Mouse (Mus musculus) midbrain, postnatal 0 days (tissue): ENCODE results near the gene Hoxc8. TPM values are rescaled to one million over a fixed set of nuclear protein-coding genes. Genes with fewer than 3 reads are reported as not detected.

ENCODE experiments used
- ATAC-seq: fragments of 200-750 bp; cut with Nextera tagmentation; 2 replicates; pipeline ENCODE4 v1.8.0; 2017; ENCODE audit warnings: moderate number of reproducible peaks, mild to moderate bottlenecking, moderate TSS enrichment, moderate library complexity; ENCODE audit not compliant: low FRiP score
- DNase-seq: peaks from one replicate; pipeline ENCODE4 v3.0.0-alpha.2; 2015; ENCODE audit warnings: low spot score
- H3K27ac ChIP-seq: fragments of 300-500 bp; sonication (generic); 2 replicates; pipeline ENCODE4 v1.5.1; 2014; ENCODE audit warnings: low read depth, mild to moderate bottlenecking, low read length, mixed read lengths
- H3K27me3 ChIP-seq: fragments of 300-500 bp; sonication (generic); 2 replicates; pipeline ENCODE4 v1.6.1; 2014; ENCODE audit warnings: low read length, control low read depth, mixed read lengths; ENCODE audit not compliant: insufficient read depth
- H3K36me3 ChIP-seq: fragments of 300-500 bp; sonication (generic); 2 replicates; pipeline ENCODE4 v1.6.1; 2014; ENCODE audit warnings: low read length, control low read depth, mixed read lengths; ENCODE audit not compliant: insufficient read depth
- H3K4me1 ChIP-seq: fragments of 300-500 bp; sonication (generic); 2 replicates; pipeline ENCODE4 v1.6.1; 2014; ENCODE audit warnings: mild to moderate bottlenecking, control low read depth, antibody characterized with exemption, low read length, mixed read lengths; ENCODE audit not compliant: insufficient read depth
- H3K4me2 ChIP-seq: fragments of 300-500 bp; sonication (generic); 2 replicates; pipeline ENCODE4 v1.6.1; 2014; ENCODE audit warnings: low read depth, mild to moderate bottlenecking, low read length, mixed read lengths; ENCODE audit not compliant: poor library complexity, severe bottlenecking
- H3K4me3 ChIP-seq: fragments of 300-500 bp; sonication (generic); 2 replicates; pipeline ENCODE4 v1.5.1; 2014; ENCODE audit warnings: low read depth, mild to moderate bottlenecking, low read length, moderate library complexity
- H3K9ac ChIP-seq: fragments of 300-500 bp; sonication (generic); replicated peaks from 2 replicates; pipeline ENCODE4 v1.6.1; 2014; ENCODE audit warnings: mild to moderate bottlenecking, low read length, moderate library complexity, mixed read lengths; ENCODE audit not compliant: poor library complexity, severe bottlenecking
- H3K9me3 ChIP-seq: fragments of 300-500 bp; sonication (generic); 2 replicates; pipeline ENCODE4 v1.6.1; 2016; ENCODE audit warnings: low read length, control low read depth
- CTCF ChIP-seq: IDR thresholded peaks from 2 replicates; pipeline ENCODE4 v1.5.1; 2016; ENCODE audit warnings: antibody characterized with exemption, mild to moderate bottlenecking
- WGBS: fragments of 180-500 bp; shearing (Covaris S2); extraction: QIAGEN DNeasy Blood & Tissue Kit; methylation state at CpG from one replicate; pipeline ENCODE4 v1.1.7; 2014; 5-methylcytosine and 5-hydroxymethylcytosine counted together
- polyA plus RNA-seq: library from polyadenylated mRNA; unstranded; fragments of >200 nt; fragmentation: Nextera tagmentation; extraction: Ambion mirVana; gene quantifications from 2 replicates; pipeline ENCODE4 v1.2.1, GENCODE M21; 2015
- total RNA-seq: library from RNA; depleted of rRNA; stranded (reverse); fragments of >200 nt; gene quantifications from 2 replicates; pipeline ENCODE4 v1.2.3, GENCODE M21; 2014

Gene Hoxc8
- total and polyA plus RNA-seq, 2 experiments from 2014 or later: not detected

- DNase-seq: no peak
- Histone ChIP-seq H3K36me3 (no peaks in the 10 kb centered on the region), H3K27me3 (peaks cover 96% of the 10 kb centered on the region), H3K9ac (no peak overlapping the region), H3K27ac (no peak overlapping the region), H3K4me2 (peak overlapping the region; percentile 16; the same call in 1 of the 2 replicates), H3K9me3 (no peaks in the 10 kb centered on the region), H3K4me1 (no peaks in the 10 kb centered on the region), H3K4me3 (0 out of 2 replicates have a peak overlapping the region, but pooled peaks have one; percentile 1)
- no peak for TF ChIP-seq CTCF
- ATAC-seq: peak; percentile 23; the same call in 1 of the 2 replicates
- WGBS: under 1% methylated on average over 51 of the region's 57 CpGs
These were observed 24.0 kb downstream of the Hoxc8 start for GRCm38 (mm10) chr15:103014166-103015008.

- no peaks in the 10 kb centered on the region for H3K9me3 ChIP-seq
- under 1% methylated on average over 20 of the region's 28 CpGs for WGBS
- ATAC-seq (no peak), DNase-seq (no peak)
- H3K27me3 ChIP-seq: peaks cover 97% of the 10 kb centered on the region
- no peaks in the 10 kb centered on the region for H3K4me1 ChIP-seq
- no peaks in the 10 kb centered on the region for H3K36me3 ChIP-seq
- H3K9ac ChIP-seq: no peak overlapping the region
- H3K4me2 ChIP-seq: no peak overlapping the region
- no peak overlapping the region for H3K4me3 ChIP-seq
- H3K27ac ChIP-seq: no peak overlapping the region
- no peak for TF ChIP-seq CTCF
These were observed 24.6 kb downstream of the Hoxc8 start for GRCm38 (mm10) chr15:103015009-103015399.

- no peak overlapping the region for H3K4me3 ChIP-seq
- no peak overlapping the region for H3K27ac ChIP-seq
- DNase-seq (no peak), ATAC-seq (no peak)
- TF ChIP-seq CTCF: no peak
- no peak overlapping the region for H3K9ac ChIP-seq
- 3% methylated on average over 19 of the region's 19 CpGs for WGBS
- no peaks in the 10 kb centered on the region for H3K9me3 ChIP-seq
- no peak overlapping the region for H3K4me2 ChIP-seq
- H3K4me1 ChIP-seq: no peaks in the 10 kb centered on the region
- peaks cover 97% of the 10 kb centered on the region for H3K27me3 ChIP-seq
- H3K36me3 ChIP-seq: no peaks in the 10 kb centered on the region
These were observed 25.2 kb downstream of the Hoxc8 start for GRCm38 (mm10) chr15:103015406-103016166.

GRCm38 (mm10) chr15:103018636-103019035 lies 28.2 kb downstream of the Hoxc8 start, which contains the start of gene Hoxc4:
Gene Hoxc4, plus strand, starts transcription at chr15:103018934.
- TF ChIP-seq CTCF: no peak
- Histone ChIP-seq H3K36me3 (no peaks in the 10 kb centered on the region), H3K27me3 (peaks cover 100% of the 10 kb centered on the region), H3K27ac (no peak within 1 kb of the TSS), H3K4me3 (no peak within 1 kb of the TSS), H3K9me3 (no peaks in the 10 kb centered on the region), H3K4me2 (no peak within 1 kb of the TSS), H3K4me1 (no peaks in the 10 kb centered on the region), H3K9ac (no peak within 1 kb of the TSS)
- 9% methylated on average over 9 of the region's 9 CpGs for WGBS
- DNase-seq (no peak), ATAC-seq (no peak)

DNA sequence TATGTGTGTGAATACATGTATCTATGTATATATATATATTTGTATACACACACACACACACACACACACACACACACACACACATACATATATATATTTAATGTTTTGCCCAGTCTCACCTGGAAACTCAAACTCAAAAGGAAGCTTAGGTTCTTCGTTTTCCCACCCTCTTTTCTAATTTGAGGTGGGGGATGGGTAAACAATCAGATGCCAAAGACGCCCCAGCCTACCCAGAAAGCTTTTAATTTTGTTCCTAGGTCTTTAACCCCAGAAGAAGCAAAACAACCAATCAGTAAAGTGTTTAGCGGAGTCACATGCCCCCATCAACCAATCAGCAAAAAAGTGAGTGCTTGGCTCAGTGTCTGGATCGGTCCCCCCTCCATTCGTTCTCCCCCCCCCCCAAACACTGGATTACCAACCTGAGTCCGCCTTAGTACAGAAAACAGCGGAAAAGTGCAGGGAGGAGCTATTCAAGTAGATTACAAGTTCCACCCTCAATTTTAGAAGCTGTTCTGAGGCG lies 30.6 kb downstream of the Hoxc8 start:
- H3K27ac ChIP-seq: no peak overlapping the region
- no peak overlapping the region for H3K4me2 ChIP-seq
- H3K36me3 ChIP-seq: no peaks in the 10 kb centered on the region
- WGBS: 3% methylated on average over 8 of the region's 8 CpGs
- no peak for TF ChIP-seq CTCF
- ATAC-seq (no peak), DNase-seq (no peak)
- no peaks in the 10 kb centered on the region for H3K9me3 ChIP-seq
- no peak overlapping the region for H3K4me3 ChIP-seq
- peaks cover 99% of the 10 kb centered on the region for H3K27me3 ChIP-seq
- no peaks in the 10 kb centered on the region for H3K4me1 ChIP-seq
- no peak overlapping the region for H3K9ac ChIP-seq

GRCm38 (mm10) chr15:103021544-103021943 lies 31.1 kb downstream of the Hoxc8 start:
- no peak overlapping the region for H3K27ac ChIP-seq
- DNase-seq (no peak), ATAC-seq (no peak)
- H3K27me3 ChIP-seq: peaks cover 99% of the 10 kb centered on the region
- no peak overlapping the region for H3K4me2 ChIP-seq
- no peaks in the 10 kb centered on the region for H3K4me1 ChIP-seq
- TF ChIP-seq CTCF: no peak
- H3K4me3 ChIP-seq: no peak overlapping the region
- no peaks in the 10 kb centered on the region for H3K9me3 ChIP-seq
- no peak overlapping the region for H3K9ac ChIP-seq
- 10% methylated on average over 8 of the region's 8 CpGs for WGBS
- no peaks in the 10 kb centered on the region for H3K36me3 ChIP-seq
